Mouse (Mus musculus): ENCODE measurements at regions not wholly inside any gene's neighbourhood (a gene's known extent, or its start where the extent isn't known, plus 50 kb on each side); places are given as distances from the start of the nearest gene placed in this dataset.

DNA sequence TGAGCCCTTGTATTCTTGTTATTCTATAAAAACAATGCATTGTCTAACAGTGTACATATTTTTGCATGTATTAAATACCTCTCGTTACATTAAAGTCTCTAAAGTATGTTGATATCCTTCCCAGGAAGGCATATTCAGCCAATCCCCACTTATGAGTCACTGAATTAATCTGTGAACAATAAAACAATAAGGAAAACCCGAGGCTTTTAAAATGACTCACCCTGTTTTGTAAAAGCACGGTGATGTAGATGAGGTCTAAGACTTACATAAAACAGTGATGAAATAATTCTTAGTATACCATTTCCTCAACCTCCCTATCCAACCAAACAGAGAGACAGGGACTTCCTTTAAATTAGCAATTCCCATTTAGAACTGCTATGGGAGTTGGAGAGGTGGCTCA is 95.8 kb downstream of the Asb7 start:
- no peaks in the 10 kb centered on the region for H3K36me3 ChIP-seq (ENCODE audit: insufficient read depth, low read length)
- no peak for TF ChIP-seq CTCF (conservative IDR thresholded peaks at IDR 0.05; ENCODE audit: low read length)
- no peak for TF ChIP-seq NANOG (IDR thresholded peaks at IDR 0.05; ENCODE audit: borderline replicate concordance, low read length)

DNA sequence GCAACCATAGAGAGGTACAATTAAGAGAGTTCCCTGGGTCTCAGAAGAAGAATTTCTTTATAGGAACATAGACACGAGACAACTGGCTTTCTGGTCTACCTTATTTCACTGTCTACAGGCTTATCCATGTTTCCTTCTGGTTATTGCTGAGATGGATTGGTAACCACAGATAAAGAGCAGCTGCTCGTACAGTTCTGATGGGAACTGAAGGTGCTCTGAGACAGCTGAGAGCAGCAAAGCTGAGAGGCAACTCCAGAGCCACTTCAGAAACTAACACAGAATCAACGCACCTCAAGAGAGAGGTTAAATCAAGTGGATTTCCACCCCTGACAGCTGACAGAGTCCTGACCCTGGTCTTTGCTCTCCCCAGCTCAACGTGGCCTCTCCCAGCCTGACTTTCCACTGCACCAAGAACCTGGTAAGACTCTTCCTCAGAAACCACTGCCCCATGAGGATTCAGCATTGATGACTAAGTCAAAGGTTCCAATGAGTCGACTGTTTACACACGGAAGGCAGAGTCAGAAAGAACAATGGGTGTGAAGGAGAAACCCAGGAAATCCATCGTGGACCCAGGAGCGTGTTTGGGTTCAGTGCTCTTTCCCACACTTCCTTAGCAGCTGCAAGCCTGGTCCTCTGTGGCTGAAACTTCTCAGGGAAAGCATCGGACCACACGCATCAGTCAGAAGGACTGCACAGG is 97.7 kb downstream of the Asb7 start:
- TF ChIP-seq CTCF (conservative IDR thresholded peaks at IDR 0.05; ENCODE audit: low read length) (no peak), NANOG (IDR thresholded peaks at IDR 0.05; ENCODE audit: borderline replicate concordance, low read length) (no peak), POU5F1 (IDR thresholded peaks at IDR 0.05; ENCODE audit: borderline replicate concordance, low read length) (no peak)
- Histone ChIP-seq H3K36me3 (ENCODE audit: insufficient read depth, low read length) (no peaks in the 10 kb centered on the region), H3K27me3 (ENCODE audit: insufficient read depth, low read length) (no peaks in the 10 kb centered on the region), H3K4me3 (replicated peaks; ENCODE audit: low read length) (no peak overlapping the region), H3K4me1 (replicated peaks; ENCODE audit: low read depth, low read length) (0 out of 2 replicates have a peak, but pooled peaks cover 2% of the 10 kb centered on the region), H3K9me3 (ENCODE audit: low read length) (peaks cover 7% of the 10 kb centered on the region; the same call in 1 of the 2 replicates)

More for the DNA sequence above, 95.8 kb downstream of the Asb7 start:
- H3K4me1 ChIP-seq (replicated peaks; ENCODE audit: low read depth, low read length) = 0 out of 2 replicates have a peak, but pooled peaks cover 2% of the 10 kb centered on the region
- H3K4me3 ChIP-seq (replicated peaks; ENCODE audit: low read length) = no peak overlapping the region
- peaks cover 7% of the 10 kb centered on the region; the same call in 1 of the 2 replicates for H3K9me3 ChIP-seq (ENCODE audit: low read length)
- no peaks in the 10 kb centered on the region for H3K27me3 ChIP-seq (ENCODE audit: insufficient read depth, low read length)

GRCm38 (mm10) chr7:66586511-66586910 is 102.9 kb downstream of the Asb7 start:
- H3K4me1 ChIP-seq (replicated peaks; ENCODE audit: low read depth, low read length) = no peaks in the 10 kb centered on the region
- TF ChIP-seq CTCF (conservative IDR thresholded peaks at IDR 0.05; ENCODE audit: low read length) (no peak), POU5F1 (IDR thresholded peaks at IDR 0.05; ENCODE audit: borderline replicate concordance, low read length) (no peak), NANOG (IDR thresholded peaks at IDR 0.05; ENCODE audit: borderline replicate concordance, low read length) (no peak)
- H3K9me3 ChIP-seq (ENCODE audit: low read length) = 0 out of 2 replicates have a peak, but pooled peaks cover under 1% of the 10 kb centered on the region
- no peaks in the 10 kb centered on the region for H3K27me3 ChIP-seq (ENCODE audit: insufficient read depth, low read length)
- H3K4me3 ChIP-seq (replicated peaks; ENCODE audit: low read length) = no peak overlapping the region
- H3K36me3 ChIP-seq (ENCODE audit: insufficient read depth, low read length) = no peaks in the 10 kb centered on the region

DNA sequence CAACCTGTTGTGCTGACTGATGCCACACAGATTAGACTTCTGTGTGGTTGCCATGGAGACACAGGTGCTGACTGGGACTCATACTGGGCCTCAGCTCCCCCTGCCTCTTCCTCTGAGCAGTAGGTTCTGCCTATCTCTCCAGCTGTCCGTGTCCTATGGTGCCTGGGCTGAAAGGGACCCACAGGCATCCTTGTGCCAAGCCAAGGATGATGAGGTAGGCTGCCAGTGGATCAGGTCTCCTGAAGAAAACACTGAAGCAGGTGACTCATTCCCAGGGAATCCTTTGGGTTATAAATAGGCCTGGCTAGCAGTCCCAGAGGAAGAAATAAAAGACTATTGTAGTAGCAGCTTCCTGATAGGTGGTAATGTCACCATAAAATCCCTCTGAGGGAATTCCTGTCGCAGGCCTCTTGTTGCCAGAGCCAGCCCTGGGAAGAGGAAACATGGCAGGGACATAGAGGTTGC is 108.7 kb downstream of the Asb7 start:
- H3K4me3 ChIP-seq (replicated peaks; ENCODE audit: low read length) = no peak overlapping the region
- TF ChIP-seq POU5F1 (IDR thresholded peaks at IDR 0.05; ENCODE audit: borderline replicate concordance, low read length) (no peak), CTCF (conservative IDR thresholded peaks at IDR 0.05; ENCODE audit: low read length) (no peak), NANOG (IDR thresholded peaks at IDR 0.05; ENCODE audit: borderline replicate concordance, low read length) (no peak)
- no peaks in the 10 kb centered on the region for H3K27me3 ChIP-seq (ENCODE audit: insufficient read depth, low read length)
- no peaks in the 10 kb centered on the region for H3K9me3 ChIP-seq (ENCODE audit: low read length)
- no peaks in the 10 kb centered on the region for H3K4me1 ChIP-seq (replicated peaks; ENCODE audit: low read depth, low read length)
- H3K36me3 ChIP-seq (ENCODE audit: insufficient read depth, low read length) = no peaks in the 10 kb centered on the region

- Histone ChIP-seq H3K4me3 (replicated peaks; ENCODE audit: low read length) (no peak overlapping the region), H3K36me3 (ENCODE audit: insufficient read depth, low read length) (no peaks in the 10 kb centered on the region), H3K9me3 (ENCODE audit: low read length) (no peaks in the 10 kb centered on the region), H3K4me1 (replicated peaks; ENCODE audit: low read depth, low read length) (no peaks in the 10 kb centered on the region), H3K27me3 (ENCODE audit: insufficient read depth, low read length) (no peaks in the 10 kb centered on the region)
- TF ChIP-seq CTCF (conservative IDR thresholded peaks at IDR 0.05; ENCODE audit: low read length) (no peak), POU5F1 (IDR thresholded peaks at IDR 0.05; ENCODE audit: borderline replicate concordance, low read length) (no peak), NANOG (IDR thresholded peaks at IDR 0.05; ENCODE audit: borderline replicate concordance, low read length) (no peak)
Measured at GRCm38 (mm10) chr7:66576261-66576660, 113.1 kb downstream of the Asb7 start.

- Histone ChIP-seq H3K36me3 (ENCODE audit: insufficient read depth, low read length) (no peaks in the 10 kb centered on the region), H3K27me3 (ENCODE audit: insufficient read depth, low read length) (no peaks in the 10 kb centered on the region), H3K4me3 (replicated peaks; ENCODE audit: low read length) (no peak overlapping the region), H3K9me3 (ENCODE audit: low read length) (peaks cover 13% of the 10 kb centered on the region; the same call in 1 of the 2 replicates), H3K4me1 (replicated peaks; ENCODE audit: low read depth, low read length) (no peaks in the 10 kb centered on the region)
- TF ChIP-seq CTCF (conservative IDR thresholded peaks at IDR 0.05; ENCODE audit: low read length) (no peak), NANOG (IDR thresholded peaks at IDR 0.05; ENCODE audit: borderline replicate concordance, low read length) (no peak), POU5F1 (IDR thresholded peaks at IDR 0.05; ENCODE audit: borderline replicate concordance, low read length) (no peak)
Measured at GRCm38 (mm10) chr7:66571451-66571850, 117.9 kb downstream of the Asb7 start.

DNA sequence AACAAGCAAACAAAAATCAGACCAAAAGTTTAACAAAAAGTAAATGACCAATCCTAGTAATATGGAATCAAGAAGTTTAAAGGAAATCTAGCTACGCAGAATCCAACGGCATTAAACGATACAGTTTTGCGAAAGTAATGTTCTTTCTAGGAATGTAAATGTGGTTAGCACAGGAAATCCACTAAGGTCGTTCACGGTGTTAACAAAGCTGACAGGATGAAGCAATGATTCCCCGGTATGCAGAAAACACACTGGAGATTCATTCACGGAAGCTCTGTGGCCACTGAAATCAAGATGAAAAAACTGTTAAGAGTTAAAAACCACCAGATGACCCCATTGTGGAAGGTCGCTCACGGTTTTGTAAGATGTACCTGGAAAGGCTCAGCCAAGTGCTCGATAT is 120.4 kb upstream of the Aldh1a3 start:
- peaks cover 8% of the 10 kb centered on the region; the same call in 1 of the 2 replicates for H3K9me3 ChIP-seq (ENCODE audit: low read length)
- TF ChIP-seq POU5F1 (IDR thresholded peaks at IDR 0.05; ENCODE audit: borderline replicate concordance, low read length) (no peak), NANOG (IDR thresholded peaks at IDR 0.05; ENCODE audit: borderline replicate concordance, low read length) (no peak), CTCF (conservative IDR thresholded peaks at IDR 0.05; ENCODE audit: low read length) (no peak)
- H3K4me3 ChIP-seq (replicated peaks; ENCODE audit: low read length) = no peak overlapping the region
- H3K27me3 ChIP-seq (ENCODE audit: insufficient read depth, low read length) = no peaks in the 10 kb centered on the region
- no peaks in the 10 kb centered on the region for H3K4me1 ChIP-seq (replicated peaks; ENCODE audit: low read depth, low read length)
- no peaks in the 10 kb centered on the region for H3K36me3 ChIP-seq (ENCODE audit: insufficient read depth, low read length)

DNA sequence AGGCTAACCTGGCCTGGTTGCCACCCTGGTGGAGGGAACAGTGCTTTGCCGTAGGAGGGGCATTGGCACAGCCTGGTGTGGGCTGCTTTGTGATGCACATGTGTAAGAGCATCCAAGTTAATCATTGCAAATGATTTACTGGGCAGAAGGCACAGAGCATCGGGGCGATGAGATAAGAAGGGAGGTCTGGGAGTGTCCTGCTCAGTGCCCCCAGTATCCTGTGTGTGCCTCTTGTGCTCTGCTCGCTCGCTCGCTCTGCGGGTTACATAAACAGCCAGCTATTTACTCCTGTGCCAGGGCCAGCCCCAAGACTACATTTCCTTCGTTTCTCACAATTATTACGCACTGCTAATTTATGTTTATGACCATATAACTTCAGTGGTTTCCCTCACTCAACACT is 117.9 kb upstream of the Aldh1a3 start:
- H3K4me3 ChIP-seq (replicated peaks; ENCODE audit: low read length) = no peak overlapping the region
- no peaks in the 10 kb centered on the region for H3K4me1 ChIP-seq (replicated peaks; ENCODE audit: low read depth, low read length)
- no peaks in the 10 kb centered on the region for H3K27me3 ChIP-seq (ENCODE audit: insufficient read depth, low read length)
- no peaks in the 10 kb centered on the region for H3K36me3 ChIP-seq (ENCODE audit: insufficient read depth, low read length)
- peaks cover 8% of the 10 kb centered on the region; the same call in 1 of the 2 replicates for H3K9me3 ChIP-seq (ENCODE audit: low read length)
- TF ChIP-seq CTCF (conservative IDR thresholded peaks at IDR 0.05; ENCODE audit: low read length) (no peak), NANOG (IDR thresholded peaks at IDR 0.05; ENCODE audit: borderline replicate concordance, low read length) (no peak), POU5F1 (IDR thresholded peaks at IDR 0.05; ENCODE audit: borderline replicate concordance, low read length) (no peak)
